Mouse (Mus musculus): Measurements from ENCODE around the gene Myo16.

DNA sequence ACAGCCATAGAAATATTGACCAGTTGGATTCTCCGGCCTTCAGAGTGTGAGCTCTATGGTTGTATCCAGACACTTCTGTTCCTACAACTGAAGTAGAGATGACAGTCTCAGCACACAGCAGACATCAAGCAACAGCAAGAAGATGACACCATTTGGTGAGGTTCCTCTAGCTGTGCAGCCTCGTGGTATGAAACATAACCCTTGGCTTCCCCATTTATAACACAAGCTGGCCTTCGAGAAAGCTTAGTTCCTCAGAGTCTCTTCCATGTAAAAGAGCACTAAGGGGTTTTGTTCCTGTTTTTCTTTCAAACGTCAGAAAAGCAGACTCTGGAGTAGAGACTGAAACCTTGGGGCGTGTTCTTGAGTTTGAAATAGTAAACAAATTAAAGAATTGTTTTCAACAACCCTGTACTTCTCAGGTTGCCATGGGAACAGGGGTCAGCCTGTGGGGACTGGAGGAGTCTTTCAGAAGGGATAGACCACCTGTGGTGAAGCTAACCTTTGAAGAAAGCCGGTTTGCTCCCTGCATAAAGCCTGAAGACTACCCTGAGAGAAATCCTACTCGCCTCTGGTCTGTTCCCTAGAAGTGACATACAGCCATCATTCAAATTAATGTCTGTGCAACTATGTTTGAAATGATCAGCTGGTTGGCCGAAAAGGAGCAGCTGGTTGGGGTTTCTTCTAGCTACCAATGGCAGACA, 510.2 kb downstream of the Myo16 start:
- TF ChIP-seq CTCF (IDR thresholded peaks at IDR 0.05; ENCODE audit: low read depth) (no peak), EP300 (IDR thresholded peaks at IDR 0.05; ENCODE audit: low read depth) (no peak)
